Mouse (Mus musculus) heart, adult 2 months (tissue): ENCODE results near the gene Rims3.

Source experiments
- CTCF ChIP-seq: fragments of 200-600 bp; IDR thresholded peaks from 2 replicates; pipeline ENCODE4 v1.8.1; 2022; ENCODE audit warnings: antibody characterized with exemption, mild to moderate bottlenecking, moderate library complexity
- EP300 ChIP-seq: fragments of 200-500 bp; IDR thresholded peaks from 2 replicates; pipeline ENCODE4 v1.6.1; 2011; ENCODE audit warnings: low read depth, low read length, control low read depth; ENCODE audit not compliant: insufficient read depth
- POLR2A ChIP-seq: fragments of 200-500 bp; IDR thresholded peaks from 2 replicates; pipeline ENCODE4 v1.6.1; 2011; ENCODE audit warnings: mild to moderate bottlenecking, low read depth, low read length, control low read depth; ENCODE audit not compliant: insufficient read depth

- no peak for TF ChIP-seq CTCF
- TF ChIP-seq POLR2A, result no peak
- TF ChIP-seq EP300, result no peak
Measured at GRCm38 (mm10) chr4:120895226-120895625, 40.6 kb downstream of the Rims3 start.
